Mouse (Mus musculus): Measurements from ENCODE around the gene Numb. TPM values are rescaled to one million over a fixed set of nuclear protein-coding genes. Genes with fewer than 3 reads are reported as not detected.
A peak's percentile ranks its signal among the peaks of the same experiment; 100 is the strongest.

Numb gene
- polyA plus RNA-seq, 1 experiment from 2014 or later: 18.6 TPM

GRCm38 (mm10) chr12:83767833-83768232 lies 153.9 kb downstream of the Numb start:
- H3K4me1 ChIP-seq: peaks cover 25% of the 10 kb centered on the region
- 60% methylated on average over 9 of the region's 9 CpGs for WGBS

DNA sequence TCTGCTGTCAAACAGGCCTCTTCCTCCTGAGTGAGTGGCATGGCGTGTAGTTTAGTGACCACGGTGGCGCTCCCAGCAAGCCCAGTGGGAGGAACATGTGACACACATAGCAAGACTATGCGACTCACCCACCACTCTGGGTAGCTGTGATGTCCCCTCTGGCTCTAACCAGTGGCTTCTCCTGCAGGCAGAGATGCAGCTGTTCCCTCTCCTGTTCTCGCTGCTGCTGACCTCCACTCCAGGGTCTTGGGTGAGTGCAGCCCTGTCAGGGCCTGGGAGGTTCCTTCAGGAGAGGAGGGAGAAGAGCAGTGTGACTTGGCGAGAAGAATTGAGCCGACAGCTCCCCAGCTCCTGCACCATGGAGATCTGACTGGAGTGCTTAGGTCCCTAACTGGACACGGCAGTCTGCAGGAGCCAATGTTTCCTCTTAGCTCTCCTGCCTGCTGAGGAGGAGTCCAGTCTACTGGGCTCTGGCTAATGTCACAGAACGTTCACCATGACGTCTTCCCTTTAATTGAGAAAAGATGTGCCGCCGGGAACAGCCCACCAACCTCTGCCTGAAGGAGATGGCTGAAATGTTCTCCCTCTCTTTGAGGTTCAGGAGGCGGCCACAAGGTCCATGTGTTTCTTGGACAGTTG lies 155.7 kb downstream of the Numb start:
- Histone ChIP-seq H3K9ac (replicated peaks) (no peak overlapping the region), H3K4me2 (replicated peaks) (no peak overlapping the region), H3K27me3 (no peaks in the 10 kb centered on the region), H3K9me3 (no peaks in the 10 kb centered on the region), H3K4me1 (peaks cover 28% of the 10 kb centered on the region), H3K36me3 (no peaks in the 10 kb centered on the region), H3K4me3 (no peak overlapping the region), H3K27ac (replicated peaks) (no peak overlapping the region)
- no peak for ATAC-seq (replicated peaks)
- 90% methylated on average over 13 of the region's 13 CpGs for WGBS

More at GRCm38 (mm10) chr12:83767833-83768232, 153.9 kb downstream of the Numb start:
- Histone ChIP-seq H3K9ac (replicated peaks) (no peak overlapping the region), H3K9me3 (no peaks in the 10 kb centered on the region), H3K4me3 (no peak overlapping the region), H3K4me2 (replicated peaks) (no peak overlapping the region), H3K27ac (replicated peaks) (no peak overlapping the region), H3K27me3 (no peaks in the 10 kb centered on the region), H3K36me3 (no peaks in the 10 kb centered on the region)
- no peak for ATAC-seq (replicated peaks)

- no peaks in the 10 kb centered on the region for H3K27me3 ChIP-seq
- H3K4me1 ChIP-seq: peaks cover 18% of the 10 kb centered on the region
- no peak overlapping the region for H3K4me3 ChIP-seq
- ATAC-seq (replicated peaks): no peak
- H3K9me3 ChIP-seq: no peaks in the 10 kb centered on the region
- H3K4me2 ChIP-seq (replicated peaks): 0 out of 2 replicates have a peak overlapping the region, but pooled peaks have one; percentile 66
- no peak overlapping the region for H3K27ac ChIP-seq (replicated peaks)
- H3K36me3 ChIP-seq: no peaks in the 10 kb centered on the region
- 83% methylated on average over 10 of the region's 10 CpGs for WGBS
- no peak overlapping the region for H3K9ac ChIP-seq (replicated peaks)
Measured at GRCm38 (mm10) chr12:83764519-83764918, 157.2 kb downstream of the Numb start.

DNA sequence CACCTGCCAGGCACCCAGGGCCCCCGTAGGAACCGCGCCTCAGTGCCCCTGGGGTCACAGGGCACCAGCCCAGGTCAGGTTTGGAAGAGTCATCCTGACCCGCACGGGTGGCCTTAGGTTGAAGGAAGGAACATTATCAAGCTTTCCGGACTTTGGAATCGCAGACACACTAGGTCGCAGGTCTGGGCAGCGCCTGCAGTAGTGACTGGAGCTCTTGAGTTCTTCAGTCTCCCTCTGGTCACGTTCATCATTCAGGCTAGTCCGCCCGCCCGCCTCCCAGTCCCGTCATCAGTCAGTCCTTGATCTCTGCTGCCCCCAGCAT lies 157.7 kb downstream of the Numb start:
- H3K27ac ChIP-seq (replicated peaks): no peak overlapping the region
- H3K9ac ChIP-seq (replicated peaks): peak overlapping the region; percentile 34; the same call in 1 of the 2 replicates
- H3K4me3 ChIP-seq: peak overlapping the region; percentile 34
- H3K4me1 ChIP-seq: peaks cover 18% of the 10 kb centered on the region
- no peaks in the 10 kb centered on the region for H3K9me3 ChIP-seq
- no peaks in the 10 kb centered on the region for H3K27me3 ChIP-seq
- H3K4me2 ChIP-seq (replicated peaks): peak overlapping the region; percentile 66
- no peaks in the 10 kb centered on the region for H3K36me3 ChIP-seq
- ATAC-seq (replicated peaks): 0 out of 2 replicates have a peak, but pooled peaks have one; percentile 19
- WGBS: 17% methylated on average over 14 of the region's 14 CpGs

- no peak within 1 kb of the TSS for H3K27ac ChIP-seq (replicated peaks)
- H3K9ac ChIP-seq (replicated peaks): peak within 1 kb of the TSS; percentile 34
- H3K4me1 ChIP-seq: peaks cover 18% of the 10 kb centered on the region
- peak; percentile 72; the same call in 1 of the 2 replicates for ATAC-seq (replicated peaks)
- 14% methylated on average over 31 of the region's 31 CpGs for WGBS
- no peaks in the 10 kb centered on the region for H3K36me3 ChIP-seq
- no peaks in the 10 kb centered on the region for H3K9me3 ChIP-seq
- peak within 1 kb of the TSS; percentile 66 for H3K4me2 ChIP-seq (replicated peaks)
- H3K27me3 ChIP-seq: no peaks in the 10 kb centered on the region
- peak within 1 kb of the TSS; percentile 34 for H3K4me3 ChIP-seq
Measured at GRCm38 (mm10) chr12:83763311-83764043, 158.3 kb downstream of the Numb start, which contains the start of gene Papln. Papln (plus strand) TSS chr12:83763634.

DNA sequence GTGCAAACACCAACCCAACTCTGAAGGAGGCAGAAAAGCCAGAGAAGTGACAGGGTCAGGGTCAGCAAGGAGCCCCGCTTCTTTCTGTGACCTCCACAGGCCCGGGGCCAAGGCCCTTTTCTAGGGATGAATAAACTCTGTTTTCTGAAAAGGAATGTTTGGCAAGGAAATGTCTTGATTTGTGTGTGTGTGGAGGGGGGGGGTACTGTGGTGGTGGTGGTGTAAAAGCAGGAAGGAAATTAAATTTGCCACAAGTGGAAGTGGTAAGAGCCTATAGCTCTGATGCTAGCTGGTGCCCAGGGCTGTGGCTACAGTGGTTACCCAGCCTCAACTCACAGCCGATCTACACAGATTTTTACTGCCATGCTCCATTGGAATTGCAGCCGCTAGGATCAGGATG lies 159.0 kb downstream of the Numb start:
- H3K27me3 ChIP-seq: no peaks in the 10 kb centered on the region
- H3K9me3 ChIP-seq: no peaks in the 10 kb centered on the region
- H3K27ac ChIP-seq (replicated peaks): no peak overlapping the region
- H3K4me3 ChIP-seq: no peak overlapping the region
- H3K36me3 ChIP-seq: no peaks in the 10 kb centered on the region
- no peak for ATAC-seq (replicated peaks)
- H3K4me1 ChIP-seq: peaks cover 18% of the 10 kb centered on the region
- WGBS: 33% methylated on average over 4 of the region's 4 CpGs
- no peak overlapping the region for H3K9ac ChIP-seq (replicated peaks)
- H3K4me2 ChIP-seq (replicated peaks): no peak overlapping the region

DNA sequence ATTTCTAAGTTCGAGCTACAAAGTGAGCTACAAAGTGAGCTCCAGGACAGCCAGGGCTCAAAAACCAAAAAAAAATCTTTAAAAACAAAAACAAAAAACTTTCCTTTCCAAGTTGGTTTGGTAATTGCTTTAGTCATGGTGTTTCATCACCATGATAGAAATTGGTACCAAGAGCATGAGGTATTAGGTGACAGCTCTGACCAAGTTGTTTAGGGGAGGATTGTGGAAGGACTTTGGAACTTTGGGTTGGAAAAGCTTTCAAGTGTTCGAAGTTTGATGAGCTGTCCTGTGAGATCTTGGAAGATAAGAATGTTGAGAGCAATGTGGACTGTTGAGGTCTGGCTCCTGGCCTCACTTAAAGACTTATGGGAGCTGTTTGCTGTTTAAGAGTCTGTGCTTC lies 161.5 kb downstream of the Numb start:
- Histone ChIP-seq H3K27me3 (no peaks in the 10 kb centered on the region), H3K9ac (replicated peaks) (no peak overlapping the region), H3K4me1 (peaks cover 18% of the 10 kb centered on the region), H3K27ac (replicated peaks) (no peak overlapping the region), H3K9me3 (no peaks in the 10 kb centered on the region), H3K4me2 (replicated peaks) (no peak overlapping the region), H3K36me3 (no peaks in the 10 kb centered on the region), H3K4me3 (no peak overlapping the region)
- 94% methylated on average over 2 of the region's 2 CpGs for WGBS
- no peak for ATAC-seq (replicated peaks)

DNA sequence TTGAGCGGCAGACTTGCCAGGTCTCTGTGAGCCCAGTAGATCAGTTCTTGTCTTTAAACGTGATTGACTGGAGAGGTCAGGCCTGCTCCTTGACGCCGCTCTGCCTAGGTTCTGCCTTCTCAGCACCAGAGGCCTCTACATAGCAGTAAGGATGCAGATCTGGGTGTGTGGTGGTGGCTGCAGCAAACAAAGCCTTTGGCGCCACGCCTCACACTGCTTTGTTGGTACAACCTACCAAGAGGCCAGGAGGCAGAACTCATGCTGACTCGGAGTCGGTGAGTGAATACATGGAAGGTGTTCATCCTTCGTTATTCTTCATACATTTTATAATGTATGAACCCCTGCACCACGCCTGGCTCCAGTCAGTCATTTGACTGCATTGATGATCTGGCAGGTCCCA lies 163.0 kb downstream of the Numb start:
- no peaks in the 10 kb centered on the region for H3K9me3 ChIP-seq
- no peak overlapping the region for H3K9ac ChIP-seq (replicated peaks)
- H3K4me2 ChIP-seq (replicated peaks): no peak overlapping the region
- H3K27ac ChIP-seq (replicated peaks): no peak overlapping the region
- H3K27me3 ChIP-seq: no peaks in the 10 kb centered on the region
- no peaks in the 10 kb centered on the region for H3K36me3 ChIP-seq
- no peak for ATAC-seq (replicated peaks)
- H3K4me3 ChIP-seq: no peak overlapping the region
- peaks cover 13% of the 10 kb centered on the region for H3K4me1 ChIP-seq
- 70% methylated on average over 10 of the region's 10 CpGs for WGBS

DNA sequence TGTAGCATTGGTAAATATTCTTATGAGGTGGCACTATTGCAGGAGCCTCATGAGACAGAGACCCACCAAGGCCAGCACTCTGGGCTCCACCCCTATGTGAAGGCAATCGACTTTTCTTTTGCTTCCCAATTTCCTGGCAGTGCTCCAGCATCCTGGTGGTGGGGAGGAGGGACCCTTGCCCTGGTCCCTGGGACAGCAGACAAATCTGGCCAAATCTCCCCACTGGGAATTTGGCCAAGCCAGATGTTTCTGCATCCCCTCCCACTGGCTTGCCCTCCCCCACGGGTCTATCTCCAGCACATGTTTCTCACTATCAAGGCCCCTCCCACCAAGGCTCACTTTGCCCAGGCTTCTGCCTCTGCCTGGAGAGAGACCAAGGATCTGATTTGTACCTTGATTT lies 169.2 kb downstream of the Numb start:
- no peaks in the 10 kb centered on the region for H3K9me3 ChIP-seq
- H3K27me3 ChIP-seq: no peaks in the 10 kb centered on the region
- H3K36me3 ChIP-seq: no peaks in the 10 kb centered on the region
- no peak overlapping the region for H3K27ac ChIP-seq (replicated peaks)
- no peak overlapping the region for H3K4me3 ChIP-seq
- H3K9ac ChIP-seq (replicated peaks): no peak overlapping the region
- 39% methylated on average over 2 of the region's 2 CpGs for WGBS
- ATAC-seq (replicated peaks): no peak
- no peaks in the 10 kb centered on the region for H3K4me1 ChIP-seq
- no peak overlapping the region for H3K4me2 ChIP-seq (replicated peaks)

DNA sequence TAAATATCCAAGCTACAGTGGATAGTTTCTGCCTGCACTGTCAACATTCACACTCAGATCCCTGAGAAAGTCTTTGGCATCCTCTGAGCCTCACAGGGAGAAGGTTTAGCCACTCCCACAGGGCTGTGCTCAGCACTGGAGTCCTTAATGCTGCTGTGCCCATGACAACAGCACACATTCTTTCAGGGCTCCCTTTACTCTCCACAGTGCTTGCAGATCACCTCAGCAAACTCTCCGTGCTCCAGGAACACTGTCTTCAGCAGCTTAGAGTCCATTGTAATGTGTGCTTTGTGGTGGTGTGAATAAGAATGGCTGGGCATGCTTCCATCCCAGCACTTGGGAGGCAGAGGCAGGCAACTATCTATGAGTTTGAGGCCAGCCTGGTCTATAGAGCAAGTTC lies 172.5 kb downstream of the Numb start:
- Histone ChIP-seq H3K4me2 (replicated peaks) (no peak overlapping the region), H3K27ac (replicated peaks) (no peak overlapping the region), H3K9me3 (no peaks in the 10 kb centered on the region), H3K4me3 (no peak overlapping the region), H3K9ac (replicated peaks) (no peak overlapping the region), H3K4me1 (no peaks in the 10 kb centered on the region), H3K27me3 (no peaks in the 10 kb centered on the region), H3K36me3 (no peaks in the 10 kb centered on the region)
- no peak for ATAC-seq (replicated peaks)
- 32% methylated on average over 1 of the region's 1 CpGs for WGBS
